Mouse (Mus musculus): ENCODE results near the gene Ppif. TPM values are rescaled to one million over a fixed set of nuclear protein-coding genes. Genes with fewer than 3 reads are reported as not detected.

Gene Ppif
- polyA plus RNA-seq, 1 experiment from 2014 or later = 34.6 TPM

GRCm38 (mm10) chr14:25663649-25664309, 30.2 kb upstream of the Ppif start:
- no peak for ATAC-seq
- Histone ChIP-seq H3K27me3 (replicated peaks; ENCODE audit: control insufficient read depth, insufficient read depth, low read length) (no peaks in the 10 kb centered on the region), H3K4me2 (ENCODE audit: low read length) (no peak overlapping the region), H3K27ac (ENCODE audit: low read depth, low read length) (peak overlapping the region; percentile 59), H3K4me1 (ENCODE audit: control insufficient read depth, insufficient read depth, low read depth, low read length) (peaks cover 8% of the 10 kb centered on the region; the same call in 1 of the 2 replicates), H3K4me3 (ENCODE audit: low read length) (no peak overlapping the region), H3K36me3 (ENCODE audit: control insufficient read depth, insufficient read depth, low read length) (peaks cover 50% of the 10 kb centered on the region), H3K9me3 (ENCODE audit: control insufficient read depth, low read length) (no peaks in the 10 kb centered on the region), H3K9ac (ENCODE audit: low read depth, low read length) (peak overlapping the region; percentile 39)
- 77% methylated on average over 7 of the region's 7 CpGs for WGBS

DNA sequence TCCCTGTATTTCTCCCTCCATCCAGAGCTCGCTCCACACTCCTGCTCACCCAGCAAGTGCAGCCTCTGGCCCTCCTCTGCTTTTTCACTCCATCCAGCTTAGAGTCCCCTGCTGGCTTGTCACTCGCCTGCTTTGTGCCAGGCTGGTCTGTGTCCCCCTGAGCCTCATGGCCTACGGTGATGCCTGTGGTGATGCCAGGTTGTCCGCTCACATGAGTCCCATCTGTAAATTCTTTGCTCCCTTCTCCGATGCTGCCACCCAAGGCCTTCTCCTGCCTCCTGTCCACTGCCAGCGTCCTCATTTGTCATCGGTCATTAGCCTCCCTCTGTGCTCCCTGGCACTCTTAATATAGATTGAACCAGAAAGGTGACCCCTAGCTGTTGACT, 29.7 kb upstream of the Ppif start:
- ATAC-seq = no peak
- Histone ChIP-seq H3K9ac (ENCODE audit: low read depth, low read length) (no peak overlapping the region; the same call in 1 of the 2 replicates), H3K4me1 (ENCODE audit: control insufficient read depth, insufficient read depth, low read depth, low read length) (peaks cover 8% of the 10 kb centered on the region; the same call in 1 of the 2 replicates), H3K36me3 (ENCODE audit: control insufficient read depth, insufficient read depth, low read length) (peaks cover 47% of the 10 kb centered on the region), H3K27me3 (replicated peaks; ENCODE audit: control insufficient read depth, insufficient read depth, low read length) (no peaks in the 10 kb centered on the region), H3K4me2 (ENCODE audit: low read length) (no peak overlapping the region), H3K9me3 (ENCODE audit: control insufficient read depth, low read length) (no peaks in the 10 kb centered on the region), H3K27ac (ENCODE audit: low read depth, low read length) (peak overlapping the region; percentile 59), H3K4me3 (ENCODE audit: low read length) (no peak overlapping the region)
- 42% methylated on average over 7 of the region's 7 CpGs for WGBS

DNA sequence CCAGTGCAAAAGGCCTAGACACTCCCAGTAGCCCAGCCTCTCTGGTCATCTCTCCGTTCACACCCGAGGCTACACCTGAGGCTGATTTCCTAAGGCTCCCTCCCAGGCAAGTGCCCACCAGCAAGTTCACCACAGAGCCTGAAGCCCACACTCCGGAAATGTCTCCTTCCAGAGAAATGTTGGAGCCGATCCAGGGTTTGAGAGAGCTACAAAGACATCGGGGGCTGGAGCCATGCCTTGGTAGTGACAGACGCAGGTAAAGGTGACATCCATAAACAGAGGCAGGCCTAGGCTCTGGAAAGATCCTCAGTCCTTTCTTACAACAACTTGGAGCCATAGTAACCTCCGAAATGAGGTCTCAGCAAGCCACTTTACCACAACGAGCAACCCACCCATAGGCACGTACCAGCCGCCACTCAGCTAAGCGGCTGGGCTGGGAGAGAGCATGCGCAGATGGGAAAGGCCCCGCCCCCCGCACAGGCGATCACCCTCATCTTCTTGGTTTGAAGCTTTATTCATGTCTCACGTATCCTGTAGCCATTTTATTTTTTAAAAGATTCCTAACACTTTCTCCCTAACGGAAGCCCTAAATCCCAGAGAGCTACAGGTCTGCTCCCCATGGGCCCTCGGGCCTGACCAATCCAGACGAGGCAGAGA, 28.5 kb upstream of the Ppif start:
- H3K4me3 ChIP-seq (ENCODE audit: low read length) = no peak overlapping the region
- no peak for ATAC-seq
- peak overlapping the region; percentile 24; the same call in 1 of the 2 replicates for H3K27ac ChIP-seq (ENCODE audit: low read depth, low read length)
- peaks cover 41% of the 10 kb centered on the region for H3K36me3 ChIP-seq (ENCODE audit: control insufficient read depth, insufficient read depth, low read length)
- WGBS = 69% methylated on average over 19 of the region's 19 CpGs
- no peaks in the 10 kb centered on the region for H3K9me3 ChIP-seq (ENCODE audit: control insufficient read depth, low read length)
- no peak overlapping the region for H3K4me2 ChIP-seq (ENCODE audit: low read length)
- H3K9ac ChIP-seq (ENCODE audit: low read depth, low read length) = no peak overlapping the region
- no peaks in the 10 kb centered on the region for H3K27me3 ChIP-seq (replicated peaks; ENCODE audit: control insufficient read depth, insufficient read depth, low read length)
- peaks cover 8% of the 10 kb centered on the region; the same call in 1 of the 2 replicates for H3K4me1 ChIP-seq (ENCODE audit: control insufficient read depth, insufficient read depth, low read depth, low read length)

DNA sequence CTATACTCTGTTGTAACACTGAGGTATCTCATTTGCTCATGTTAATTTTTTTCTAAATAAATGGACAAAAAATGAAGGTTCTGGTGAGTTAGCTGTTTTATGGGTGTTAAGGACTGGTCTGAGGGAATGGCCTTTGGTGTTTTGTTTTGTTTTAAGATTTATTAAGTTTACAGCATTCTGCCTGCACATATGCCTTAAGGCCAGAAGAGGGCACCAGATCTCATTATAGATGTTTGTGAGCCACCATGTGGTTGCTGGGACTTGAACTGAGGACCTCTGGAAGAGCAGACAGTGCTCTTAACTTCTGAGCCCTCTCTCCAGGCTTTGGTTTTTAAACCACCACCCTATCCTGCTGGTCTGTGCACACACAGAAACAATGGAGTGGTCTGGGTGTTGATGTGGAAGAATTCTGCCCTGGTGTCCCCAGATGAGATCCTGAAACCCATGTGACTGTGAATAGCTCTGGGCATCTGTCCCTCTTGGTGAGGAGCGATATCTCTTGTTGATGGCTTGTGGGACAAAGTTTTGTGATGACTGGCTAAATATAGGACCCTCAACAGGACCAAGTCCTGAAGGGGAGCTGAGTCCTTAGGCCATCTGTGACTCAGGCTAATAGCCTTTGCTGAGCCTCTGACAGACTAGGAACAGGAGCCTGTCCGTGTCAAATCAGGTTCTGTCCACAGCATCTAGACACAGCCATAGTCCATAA, 27.1 kb upstream of the Ppif start:
- H3K9ac ChIP-seq (ENCODE audit: low read depth, low read length) = no peak overlapping the region
- no peak overlapping the region for H3K4me2 ChIP-seq (ENCODE audit: low read length)
- H3K4me3 ChIP-seq (ENCODE audit: low read length) = no peak overlapping the region
- H3K36me3 ChIP-seq (ENCODE audit: control insufficient read depth, insufficient read depth, low read length) = peaks cover 31% of the 10 kb centered on the region
- 100% methylated on average over 2 of the region's 2 CpGs for WGBS
- no peaks in the 10 kb centered on the region for H3K9me3 ChIP-seq (ENCODE audit: control insufficient read depth, low read length)
- no peak overlapping the region for H3K27ac ChIP-seq (ENCODE audit: low read depth, low read length)
- H3K27me3 ChIP-seq (replicated peaks; ENCODE audit: control insufficient read depth, insufficient read depth, low read length) = no peaks in the 10 kb centered on the region
- peaks cover 8% of the 10 kb centered on the region; the same call in 1 of the 2 replicates for H3K4me1 ChIP-seq (ENCODE audit: control insufficient read depth, insufficient read depth, low read depth, low read length)
- no peak for ATAC-seq

- no peak overlapping the region for H3K4me3 ChIP-seq (ENCODE audit: low read length)
- peaks cover 8% of the 10 kb centered on the region; the same call in 1 of the 2 replicates for H3K4me1 ChIP-seq (ENCODE audit: control insufficient read depth, insufficient read depth, low read depth, low read length)
- H3K27ac ChIP-seq (ENCODE audit: low read depth, low read length) = 0 out of 2 replicates have a peak overlapping the region, but pooled peaks have one; percentile 8
- WGBS = 76% methylated on average over 3 of the region's 3 CpGs
- H3K9ac ChIP-seq (ENCODE audit: low read depth, low read length) = no peak overlapping the region
- H3K9me3 ChIP-seq (ENCODE audit: control insufficient read depth, low read length) = no peaks in the 10 kb centered on the region
- ATAC-seq = no peak
- no peaks in the 10 kb centered on the region for H3K27me3 ChIP-seq (replicated peaks; ENCODE audit: control insufficient read depth, insufficient read depth, low read length)
- peaks cover 24% of the 10 kb centered on the region for H3K36me3 ChIP-seq (ENCODE audit: control insufficient read depth, insufficient read depth, low read length)
- H3K4me2 ChIP-seq (ENCODE audit: low read length) = no peak overlapping the region
Observed at GRCm38 (mm10) chr14:25667587-25667986, 26.4 kb upstream of the Ppif start.

GRCm38 (mm10) chr14:25679625-25680024, 14.3 kb upstream of the Ppif start:
- no peak for ATAC-seq
- no peak overlapping the region for H3K4me3 ChIP-seq (ENCODE audit: low read length)
- H3K4me1 ChIP-seq (ENCODE audit: control insufficient read depth, insufficient read depth, low read depth, low read length) = no peaks in the 10 kb centered on the region
- H3K9me3 ChIP-seq (ENCODE audit: control insufficient read depth, low read length) = no peaks in the 10 kb centered on the region
- no peak overlapping the region for H3K4me2 ChIP-seq (ENCODE audit: low read length)
- 67% methylated on average over 7 of the region's 7 CpGs for whole genome bisulfite sequencing
- H3K9ac ChIP-seq (ENCODE audit: low read depth, low read length) = no peak overlapping the region
- H3K36me3 ChIP-seq (ENCODE audit: control insufficient read depth, insufficient read depth, low read length) = no peaks in the 10 kb centered on the region
- H3K27ac ChIP-seq (ENCODE audit: low read depth, low read length) = no peak overlapping the region
- no peaks in the 10 kb centered on the region for H3K27me3 ChIP-seq (replicated peaks; ENCODE audit: control insufficient read depth, insufficient read depth, low read length)

DNA sequence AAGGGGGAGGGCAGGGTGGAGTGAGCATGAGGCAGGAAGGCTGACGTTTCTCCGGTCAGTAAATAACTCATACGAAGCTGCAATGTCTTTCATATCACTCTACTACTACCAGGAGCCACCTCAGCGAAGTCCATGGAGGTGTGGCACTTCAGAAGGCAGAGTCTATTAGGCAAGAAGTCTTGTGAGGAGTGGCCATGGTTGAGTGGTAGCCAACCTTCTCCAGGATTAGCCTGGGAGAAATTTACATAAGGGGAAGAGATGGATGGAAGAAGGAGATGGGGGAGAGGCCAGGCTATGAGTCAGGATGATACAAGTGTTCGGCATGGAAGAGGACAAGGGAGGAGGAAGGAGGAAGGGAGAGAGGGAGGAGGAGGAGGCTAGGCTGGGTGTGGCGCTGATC, 11.9 kb upstream of the Ppif start:
- Histone ChIP-seq H3K9ac (ENCODE audit: low read depth, low read length) (no peak overlapping the region), H3K27me3 (replicated peaks; ENCODE audit: control insufficient read depth, insufficient read depth, low read length) (no peaks in the 10 kb centered on the region), H3K4me2 (ENCODE audit: low read length) (no peak overlapping the region), H3K9me3 (ENCODE audit: control insufficient read depth, low read length) (no peaks in the 10 kb centered on the region), H3K36me3 (ENCODE audit: control insufficient read depth, insufficient read depth, low read length) (no peaks in the 10 kb centered on the region), H3K27ac (ENCODE audit: low read depth, low read length) (no peak overlapping the region), H3K4me3 (ENCODE audit: low read length) (no peak overlapping the region), H3K4me1 (ENCODE audit: control insufficient read depth, insufficient read depth, low read depth, low read length) (no peaks in the 10 kb centered on the region)
- 81% methylated on average over 6 of the region's 6 CpGs for WGBS
- no peak for ATAC-seq

GRCm38 (mm10) chr14:25686216-25686945, 7.6 kb upstream of the Ppif start:
- Histone ChIP-seq H3K9me3 (ENCODE audit: control insufficient read depth, low read length) (no peaks in the 10 kb centered on the region), H3K27ac (ENCODE audit: low read depth, low read length) (no peak overlapping the region), H3K4me3 (ENCODE audit: low read length) (no peak overlapping the region), H3K4me1 (ENCODE audit: control insufficient read depth, insufficient read depth, low read depth, low read length) (no peaks in the 10 kb centered on the region), H3K9ac (ENCODE audit: low read depth, low read length) (no peak overlapping the region), H3K27me3 (replicated peaks; ENCODE audit: control insufficient read depth, insufficient read depth, low read length) (no peaks in the 10 kb centered on the region), H3K36me3 (ENCODE audit: control insufficient read depth, insufficient read depth, low read length) (no peaks in the 10 kb centered on the region), H3K4me2 (ENCODE audit: low read length) (no peak overlapping the region)
- 87% methylated on average over 7 of the region's 7 CpGs for WGBS
- ATAC-seq = no peak

Measured in hindbrain, embryonic 16.5 days (tissue).